Mouse (Mus musculus): Measurements from ENCODE around the gene Gm20388.

GRCm38 (mm10) chr8:120572534-120572933, 661.9 kb downstream of the Gm20388 start:
- TF ChIP-seq CTCF (IDR thresholded peaks at IDR 0.05; ENCODE audit: insufficient read depth, low read depth, low read length), result no peak
- no peak for TF ChIP-seq POLR2A (IDR thresholded peaks at IDR 0.05; ENCODE audit: insufficient read depth, low read depth, low read length)

Measured in olfactory bulb, adult 2 months (tissue).